9 mouse cellular contexts compared by ENCODE assay signal in genomic region chr4:117119636-117120035, GRCm38 (mm10). TPM values are rescaled to one million over a fixed set of nuclear protein-coding genes. Genes with fewer than 3 reads are reported as not detected.
DNase-seq lines count a peak whose midpoint lies in the region; ATAC-seq and TF ChIP-seq lines count a peak whose summit lies in the region.
"Had no signal": no experiment of that assay in that cellular context is flagged by ENCODE, and none has a peak within 500 bp of the region (broad histone marks: within the 10 kb centered on the region; RNA-seq: fewer than 3 reads in every experiment).

No protein-coding gene starts in this region.

- TF ChIP-seq POLR2A in heart, adult 2 months (IDR thresholded peaks at IDR 0.05; ENCODE audit: insufficient read depth, low read depth, low read length) = no peak
- TF ChIP-seq POLR2A in CH12.LX (IDR thresholded peaks at IDR 0.05; ENCODE audit: low read depth, low read length) = no peak

- peaks cover 14% of the 10 kb centered on the region for H3K4me1 ChIP-seq in heart, adult 2 months (ENCODE audit: control insufficient read depth, insufficient read depth, low read length)
- H3K4me1 ChIP-seq in CH12.LX (ENCODE audit: control insufficient read depth in 1 of 2, insufficient read depth in 2 of 2) = peaks cover 5 to 41% of the 10 kb centered on the region in 2 experiments; a peak in 3 of 4 replicates
- peaks cover 6% of the 10 kb centered on the region for H3K4me1 ChIP-seq in forebrain, embryonic 14.5 days (ENCODE audit: control insufficient read depth, insufficient read depth, low read length)
- peaks cover 36% of the 10 kb centered on the region for H3K4me1 ChIP-seq in liver, embryonic 15.5 days (replicated peaks)

- TF ChIP-seq RAD21 in CH12.LX (IDR thresholded peaks at IDR 0.05; ENCODE audit: low read depth, low read length) = no peak

- TF ChIP-seq CTCF in heart, adult 2 months (IDR thresholded peaks at IDR 0.05) = no peak
- TF ChIP-seq CTCF in CH12.LX (conservative IDR thresholded peaks at IDR 0.05 in 1 of 2, IDR thresholded peaks at IDR 0.05 in 1 of 2; ENCODE audit: low read depth in 2 of 2, low read length in 2 of 2) = no peak

- H3K9ac ChIP-seq in heart, adult 2 months (ENCODE audit: low read depth, low read length) = peak overlapping the region; percentile 61; the same call in 1 of the 2 replicates
- peak overlapping the region; percentile 96 for H3K9ac ChIP-seq in CH12.LX (ENCODE audit: insufficient read depth, low read depth)
- H3K9ac ChIP-seq in forebrain, embryonic 14.5 days (ENCODE audit: low read length) = peak overlapping the region; percentile 86
- H3K9ac ChIP-seq in liver, embryonic 15.5 days = peak overlapping the region; percentile 70

- in situ Hi-C loops in CH12.LX (cut with MboI; ENCODE audit: low pct_ligation_motif_present, low pct_unique_long_range_greater_than_20kb, low sequenced_read_pairs) = no loop called here

- dilution Hi-C loops in CH12.LX (cut with MboI; ENCODE audit: extremely low pct_ligation_motif_present, extremely low pct_unique_long_range_greater_than_20kb, low sequenced_read_pairs) = no loop called here

- peak overlapping the region; percentile 70 for H3K4me3 ChIP-seq in heart, adult 2 months
- peak overlapping the region; percentile 69 to 87 (median 85) for H3K4me3 ChIP-seq in CH12.LX (replicated peaks in 1 of 3; ENCODE audit: low read depth in 2 of 3, low read length in 2 of 3, poor library complexity in 1 of 3)
- peak overlapping the region; percentile 71 for H3K4me3 ChIP-seq in forebrain, embryonic 14.5 days (ENCODE audit: low read depth, low read length)
- peak overlapping the region; percentile 75 for H3K4me3 ChIP-seq in liver, embryonic 15.5 days (replicated peaks)

- H3K27me3 ChIP-seq in heart, adult 2 months (ENCODE audit: control insufficient read depth, insufficient read depth, low read length) = no peaks in the 10 kb centered on the region
- H3K27me3 ChIP-seq in CH12.LX (replicated peaks) = no peaks in the 10 kb centered on the region
- H3K27me3 ChIP-seq in forebrain, embryonic 14.5 days (replicated peaks; ENCODE audit: control insufficient read depth, insufficient read depth, low read length) = no peaks in the 10 kb centered on the region
- no peaks in the 10 kb centered on the region for H3K27me3 ChIP-seq in liver, embryonic 15.5 days

- TF ChIP-seq EP300 in heart, adult 2 months (IDR thresholded peaks at IDR 0.05; ENCODE audit: insufficient read depth, low read depth, low read length) = no peak
- no peak for TF ChIP-seq EP300 in CH12.LX (IDR thresholded peaks at IDR 0.05; ENCODE audit: low read length)

- intact Hi-C loops in heart, adult 2 months (cut with DNase I) = loop anchor here (2.0 to 10.0 kb wide), 8 partner anchors 17 to 405 kb away; partner anchors contain the start of genes Eif2b3 and Kif2c

- H3K9me3 ChIP-seq in CH12.LX (replicated peaks; ENCODE audit: low read length) = no peaks in the 10 kb centered on the region
- no peaks in the 10 kb centered on the region for H3K9me3 ChIP-seq in forebrain, embryonic 14.5 days (replicated peaks; ENCODE audit: control insufficient read depth, low read length)
- H3K9me3 ChIP-seq in liver, embryonic 15.5 days (replicated peaks) = no peaks in the 10 kb centered on the region

- H3K4me2 ChIP-seq in CH12.LX (ENCODE audit: insufficient read depth, low read depth, poor library complexity, severe bottlenecking) = peak overlapping the region; percentile 92
- peak overlapping the region; percentile 100 for H3K4me2 ChIP-seq in forebrain, embryonic 14.5 days (ENCODE audit: low read length)
- H3K4me2 ChIP-seq in liver, embryonic 15.5 days = peak overlapping the region; percentile 100

- peak overlapping the region; percentile 98 for H3K27ac ChIP-seq in heart, adult 2 months
- H3K27ac ChIP-seq in CH12.LX (ENCODE audit: insufficient read depth, low read depth) = peak overlapping the region; percentile 89; the same call in 1 of the 2 replicates
- H3K27ac ChIP-seq in forebrain, embryonic 14.5 days (ENCODE audit: low read depth, low read length) = peak overlapping the region; percentile 84
- H3K27ac ChIP-seq in liver, embryonic 15.5 days (replicated peaks) = peak overlapping the region; percentile 78; the same call in 1 of the 2 replicates

- DNase-seq in heart, adult 2 months = no peak
- DNase-seq in heart, adult 18-20 months = no peak
- no peak for DNase-seq in CH12.LX (ENCODE audit: extremely low read depth)
- DNase-seq in forebrain, embryonic 14.5 days (ENCODE audit: low spot score) = no peak
- no peak for DNase-seq in urinary bladder, postnatal 10 days (ENCODE audit: low spot score)
- no peak for DNase-seq in right cerebral cortex, postnatal 25 days
- DNase-seq in right cerebral cortex, adult 18-20 months = no peak

- no peaks in the 10 kb centered on the region for H3K36me3 ChIP-seq in heart, adult 2 months (ENCODE audit: control insufficient read depth, insufficient read depth, low read length)
- H3K36me3 ChIP-seq in CH12.LX (replicated peaks in 1 of 2; ENCODE audit: control insufficient read depth in 1 of 2, insufficient read depth in 1 of 2, low read length in 1 of 2) = peaks cover 5 to 30% of the 10 kb centered on the region in 2 experiments
- H3K36me3 ChIP-seq in forebrain, embryonic 14.5 days (ENCODE audit: control insufficient read depth, insufficient read depth, low read length) = peaks cover under 1% of the 10 kb centered on the region; the same call in 1 of the 2 replicates
- H3K36me3 ChIP-seq in liver, embryonic 15.5 days (replicated peaks) = no peaks in the 10 kb centered on the region

- no peaks in the 10 kb centered on the region for H3K79me2 ChIP-seq in heart, adult 2 months (replicated peaks; ENCODE audit: control insufficient read depth, insufficient read depth, low read length)
- peaks cover 8% of the 10 kb centered on the region; the same call in 1 of the 2 replicates for H3K79me2 ChIP-seq in CH12.LX (replicated peaks; ENCODE audit: control insufficient read depth, extremely low read depth, insufficient read depth, poor library complexity, severe bottlenecking)

- no peak for ATAC-seq in forebrain, embryonic 14.5 days
- no peak for ATAC-seq in liver, embryonic 15.5 days (ENCODE audit: insufficient read depth)

- WGBS in heart, adult 2 months = 73% methylated on average over 5 of the region's 5 CpGs
- WGBS in forebrain, embryonic 14.5 days = 81% methylated on average over 5 of the region's 5 CpGs
- WGBS in liver, embryonic 15.5 days (ENCODE audit: insufficient replicate concordance) = 73% methylated on average over 5 of the region's 5 CpGs

TF ChIP-seq in CH12.LX, 34 proteins besides CTCF, POLR2A, EP300 and RAD21 (continues in another document):
- no peak for TF ChIP-seq MXI1 (IDR thresholded peaks at IDR 0.05; ENCODE audit: low read depth, low read length)
- no peak for TF ChIP-seq HCFC1 (IDR thresholded peaks at IDR 0.05; ENCODE audit: low read depth, low read length)
- no peak for TF ChIP-seq NELFE (IDR thresholded peaks at IDR 0.05; ENCODE audit: low read depth, low read length)
- no peak for TF ChIP-seq BHLHE40 (IDR thresholded peaks at IDR 0.05; ENCODE audit: low read depth, low read length)
- no peak for TF ChIP-seq TCF12 (IDR thresholded peaks at IDR 0.05; ENCODE audit: low read depth, low read length)
- TF ChIP-seq PAX5 (IDR thresholded peaks at IDR 0.05; ENCODE audit: low read length) = no peak
- no peak for TF ChIP-seq NRF1 (IDR thresholded peaks at IDR 0.05; ENCODE audit: low read depth, low read length)

RNA-seq across cellular contexts. Expression of gene Btbd19, which starts 5.9 kb away (rescaled TPM):
- 1 to 10 TPM; 2.9 to 3.2 TPM for total RNA-seq in heart, adult 2 months (2021)
- 6.6 and 12.2 TPM in 2 replicates for polyA plus RNA-seq in heart, adult 2 months (2012; rRNA removed)
- total RNA-seq in heart, adult 18-20 months (2021) = 1 to 10 TPM; 3.4 to 3.5 TPM
- 31.5 and 32.4 TPM in 2 replicates for total RNA-seq in CH12.LX (2012; rRNA removed)
- 49.7 and 51.1 TPM in 2 replicates for total RNA-seq in CH12.LX (2014; rRNA removed)
- polyA plus RNA-seq in CH12.LX (2012; ENCODE audit: insufficient read length, low read depth) = 32.9 and 36.3 TPM in 2 replicates
- 2.2 and 2.5 TPM in 2 replicates for polyA plus RNA-seq in forebrain, embryonic 14.5 days (2014; fragmentation: Nextera tagmentation; extraction: Ambion mirVana)
- 2.9 and 3.2 TPM in 2 replicates for polyA plus RNA-seq in liver, embryonic 15.5 days (2015; fragmentation: Nextera tagmentation; extraction: Ambion mirVana)

RNA-seq across cellular contexts. Expression of gene Tctex1d4, which starts 7.0 kb away (rescaled TPM):
- total RNA-seq in heart, adult 2 months (2021) = not detected
- 0.29 and 4.2 TPM in 2 replicates for polyA plus RNA-seq in heart, adult 2 months (2012; rRNA removed)
- under 1 TPM in 1 of 2 experiments, not detected in 1; 0.64 TPM for total RNA-seq in heart, adult 18-20 months (2021)
- 0.55 and 0.98 TPM in 2 replicates for total RNA-seq in CH12.LX (2012; rRNA removed)
- total RNA-seq in CH12.LX (2014; rRNA removed) = not detected in 2 replicates
- not detected in 2 replicates for polyA plus RNA-seq in CH12.LX (2012; ENCODE audit: insufficient read length, low read depth)
- 0.25 and 0.32 TPM in 2 replicates for polyA plus RNA-seq in forebrain, embryonic 14.5 days (2014; fragmentation: Nextera tagmentation; extraction: Ambion mirVana)
- 0.12 TPM in 1 of 2 replicates, not detected in the other for polyA plus RNA-seq in liver, embryonic 15.5 days (2015; fragmentation: Nextera tagmentation; extraction: Ambion mirVana)
- total RNA-seq: megakaryocyte progenitor cell, adult 5-6 weeks had no signal

RNA-seq across cellular contexts. Expression of gene Plk3, which starts 14.1 kb away (rescaled TPM):
- 1 to 10 TPM; 1.4 to 1.9 TPM for total RNA-seq in heart, adult 2 months (2021)
- 4.5 and 4.7 TPM in 2 replicates for polyA plus RNA-seq in heart, adult 2 months (2012; rRNA removed)
- 1 to 10 TPM; 1.4 TPM for total RNA-seq in heart, adult 18-20 months (2021)
- total RNA-seq in CH12.LX (2012; rRNA removed) = 12.0 and 13.8 TPM in 2 replicates
- total RNA-seq in CH12.LX (2014; rRNA removed) = 8.6 and 8.8 TPM in 2 replicates
- 14.7 and 18.5 TPM in 2 replicates for polyA plus RNA-seq in CH12.LX (2012; ENCODE audit: insufficient read length, low read depth)
- polyA plus RNA-seq in forebrain, embryonic 14.5 days (2014; fragmentation: Nextera tagmentation; extraction: Ambion mirVana) = 7.0 and 7.1 TPM in 2 replicates
- polyA plus RNA-seq in liver, embryonic 15.5 days (2015; fragmentation: Nextera tagmentation; extraction: Ambion mirVana) = 2.5 and 3.2 TPM in 2 replicates

RNA-seq across cellular contexts. Expression of gene Ptch2, which starts 23.8 kb away (rescaled TPM):
- under 1 TPM; 0.70 to 0.86 TPM for total RNA-seq in heart, adult 2 months (2021)
- 2.4 and 3.2 TPM in 2 replicates for polyA plus RNA-seq in heart, adult 2 months (2012; rRNA removed)
- total RNA-seq in heart, adult 18-20 months (2021) = under 1 TPM; 0.39 to 0.40 TPM
- 0.04 and 0.21 TPM in 2 replicates for total RNA-seq in CH12.LX (2012; rRNA removed)
- not detected in 2 replicates for total RNA-seq in CH12.LX (2014; rRNA removed)
- 0.46 and 0.79 TPM in 2 replicates for polyA plus RNA-seq in CH12.LX (2012; ENCODE audit: insufficient read length, low read depth)
- polyA plus RNA-seq in forebrain, embryonic 14.5 days (2014; fragmentation: Nextera tagmentation; extraction: Ambion mirVana) = 2.4 and 3.4 TPM in 2 replicates
- polyA plus RNA-seq in liver, embryonic 15.5 days (2015; fragmentation: Nextera tagmentation; extraction: Ambion mirVana) = 0.56 and 0.66 TPM in 2 replicates

RNA-seq across cellular contexts. Expression of gene Rps8, which starts 36.4 kb away (rescaled TPM):
- total RNA-seq in heart, adult 2 months (2021) = 100 to 1,000 TPM; 553 to 608 TPM
- 315 and 381 TPM in 2 replicates for polyA plus RNA-seq in heart, adult 2 months (2012; rRNA removed)
- 100 to 1,000 TPM; 587 to 633 TPM for total RNA-seq in heart, adult 18-20 months (2021)
- total RNA-seq in CH12.LX (2012; rRNA removed) = 5,379 and 5,435 TPM in 2 replicates
- total RNA-seq in CH12.LX (2014; rRNA removed) = 2,191 and 2,455 TPM in 2 replicates
- polyA plus RNA-seq in CH12.LX (2012; ENCODE audit: insufficient read length, low read depth) = 1,480 and 1,967 TPM in 2 replicates
- polyA plus RNA-seq in forebrain, embryonic 14.5 days (2014; fragmentation: Nextera tagmentation; extraction: Ambion mirVana) = 621 and 797 TPM in 2 replicates
- 536 and 611 TPM in 2 replicates for polyA plus RNA-seq in liver, embryonic 15.5 days (2015; fragmentation: Nextera tagmentation; extraction: Ambion mirVana)
